Mouse (Mus musculus) myocyte (in vitro differentiated cells): Measurements from ENCODE around the gene Nek8.

Experiments
- CEBPB ChIP-seq: IDR thresholded peaks from 2 replicates; pipeline ENCODE4 v1.6.1; 2011; ENCODE audit warnings: mild to moderate bottlenecking, moderate library complexity; ENCODE audit not compliant: poor library complexity, insufficient read depth, severe bottlenecking
- E2F4 ChIP-seq: IDR thresholded peaks from one replicate; pipeline ENCODE4 v1.6.1; 2011; ENCODE audit warnings: mild to moderate bottlenecking, control low read depth, moderate library complexity; ENCODE audit not compliant: insufficient read depth
- MAX ChIP-seq: IDR thresholded peaks from one replicate; pipeline ENCODE4 v1.6.1; 2011; ENCODE audit warnings: low read depth, mild to moderate bottlenecking, control low read depth
- MYOD1 ChIP-seq, 3 experiments: IDR thresholded peaks; one replicate each; pipeline ENCODE4 v1.6.1; 2011; ENCODE audit warnings: control low read depth in 2 of 3, low read depth in 2 of 3, mild to moderate bottlenecking in 2 of 3, moderate library complexity in 1 of 3; ENCODE audit not compliant: insufficient read length in 2 of 3, control insufficient read depth in 1 of 3
- MYOG ChIP-seq, 3 experiments: IDR thresholded peaks; one replicate each; pipeline ENCODE4 v1.6.1; 2011; ENCODE audit warnings: control low read depth in 2 of 3, low read depth in 2 of 3, mild to moderate bottlenecking in 2 of 3; ENCODE audit not compliant: insufficient read length in 2 of 3, control insufficient read depth in 1 of 3, insufficient read depth in 1 of 3
- POLR2A ChIP-seq: IDR thresholded peaks from one replicate; pipeline ENCODE4 v1.6.1; 2011; ENCODE audit warnings: low read depth, mild to moderate bottlenecking, control low read depth, moderate library complexity; ENCODE audit not compliant: insufficient read length
- POLR2AphosphoS2 ChIP-seq: IDR thresholded peaks from one replicate; pipeline ENCODE4 v1.6.1; 2011; ENCODE audit warnings: low read depth, control low read depth; ENCODE audit not compliant: insufficient read length
- REST ChIP-seq: IDR thresholded peaks from one replicate; pipeline ENCODE4 v1.6.1; 2011; ENCODE audit warnings: mild to moderate bottlenecking, control low read depth, moderate library complexity; ENCODE audit not compliant: insufficient read depth, insufficient read length
- SRF ChIP-seq: IDR thresholded peaks from one replicate; pipeline ENCODE4 v1.6.1; 2011; ENCODE audit warnings: low read depth; ENCODE audit not compliant: control insufficient read depth, insufficient read length
- TCF12 ChIP-seq: IDR thresholded peaks from one replicate; pipeline ENCODE4 v1.6.1; 2011; ENCODE audit warnings: mild to moderate bottlenecking, control low read depth; ENCODE audit not compliant: poor library complexity, insufficient read depth, severe bottlenecking
- TCF3 ChIP-seq: IDR thresholded peaks from one replicate; pipeline ENCODE4 v1.6.1; 2011; ENCODE audit warnings: low read depth, control low read depth; ENCODE audit not compliant: insufficient read length
- USF1 ChIP-seq: IDR thresholded peaks from one replicate; pipeline ENCODE4 v1.6.1; 2011; ENCODE audit warnings: low read depth, mild to moderate bottlenecking, control low read depth, moderate library complexity

DNA sequence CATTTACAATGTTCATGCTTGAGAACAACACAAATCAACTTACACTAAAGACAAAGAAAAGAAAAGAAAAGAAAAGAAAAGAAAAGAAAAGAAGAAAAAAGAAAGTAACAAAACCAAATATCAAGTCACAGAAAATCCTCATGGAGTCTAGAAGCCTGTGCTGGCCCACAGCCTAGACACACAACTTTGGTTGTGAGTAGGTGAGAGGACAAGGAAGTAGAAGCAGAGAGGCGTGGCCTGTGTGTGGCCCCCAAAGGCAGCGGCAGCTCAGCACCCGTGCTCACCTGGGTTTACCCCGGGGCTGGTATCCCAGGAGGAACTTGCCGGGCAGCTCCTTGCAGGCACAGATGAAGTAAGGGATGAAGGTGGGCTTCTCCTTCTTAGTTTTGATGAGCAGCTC lies 35.0 kb upstream of the Nek8 start:
- TF ChIP-seq POLR2A (no peak), MYOD1 (IDR thresholded peaks at IDR 0.05; ENCODE audit: control insufficient read depth in 1 of 3, insufficient read length in 2 of 3, low read depth in 2 of 3) (no peak), TCF3 (no peak), USF1 (no peak), MAX (no peak), E2F4 (no peak), SRF (no peak), TCF12 (no peak), MYOG (IDR thresholded peaks at IDR 0.05; ENCODE audit: control insufficient read depth in 1 of 3, insufficient read depth in 1 of 3, insufficient read length in 2 of 3, low read depth in 2 of 3) (no peak), CEBPB (no peak), POLR2AphosphoS2 (no peak), REST (no peak)
